Mouse (Mus musculus) limb, embryonic 14.5 days (tissue): ENCODE measurements at regions not wholly inside any gene's neighbourhood (a gene's known extent, or its start where the extent isn't known, plus 50 kb on each side); places are given as distances from the start of the nearest gene placed in this dataset.

ENCODE experiments used
- ATAC-seq: fragments of 200-750 bp; cut with Nextera tagmentation; 2 replicates; pipeline ENCODE4 v1.8.0; 2017; ENCODE audit warnings: low read depth, moderate number of reproducible peaks, moderate TSS enrichment; ENCODE audit not compliant: low FRiP score
- DNase-seq: peaks from one replicate; pipeline ENCODE4 v3.0.0-alpha.2; 2015; ENCODE audit warnings: low spot score
- H3K27ac ChIP-seq: fragments of 300-500 bp; sonication (generic); replicated peaks from 2 replicates; pipeline ENCODE4 v1.5.1; 2014; ENCODE audit warnings: low read depth, mild to moderate bottlenecking, low read length, moderate library complexity, mixed read lengths
- H3K27me3 ChIP-seq: fragments of 300-500 bp; sonication (generic); 2 replicates; pipeline ENCODE4 v1.6.1; 2014; ENCODE audit warnings: low read length, mixed read lengths; ENCODE audit not compliant: control insufficient read depth, insufficient read depth
- H3K36me3 ChIP-seq: fragments of 300-500 bp; sonication (generic); 2 replicates; pipeline ENCODE4 v1.6.1; 2014; ENCODE audit warnings: mild to moderate bottlenecking, low read length, moderate library complexity, mixed read lengths; ENCODE audit not compliant: control insufficient read depth, insufficient read depth
- H3K4me1 ChIP-seq: fragments of 300-500 bp; sonication (generic); 2 replicates; pipeline ENCODE4 v1.6.1; 2014; ENCODE audit warnings: antibody characterized with exemption, low read length, mixed read lengths; ENCODE audit not compliant: control insufficient read depth, insufficient read depth
- H3K4me2 ChIP-seq: fragments of 300-500 bp; sonication (generic); replicated peaks from 2 replicates; pipeline ENCODE4 v1.6.1; 2014; ENCODE audit warnings: low read depth, mild to moderate bottlenecking, low read length, moderate library complexity; ENCODE audit not compliant: severe bottlenecking
- H3K4me3 ChIP-seq: fragments of 300-500 bp; sonication (generic); replicated peaks from 2 replicates; pipeline ENCODE4 v1.5.1; 2014; ENCODE audit warnings: low read length
- H3K9ac ChIP-seq: fragments of 300-500 bp; sonication (generic); 2 replicates; pipeline ENCODE4 v1.6.1; 2014; ENCODE audit warnings: mild to moderate bottlenecking, low read depth, low read length, moderate library complexity; ENCODE audit not compliant: severe bottlenecking
- H3K9me3 ChIP-seq: fragments of 300-500 bp; sonication (generic); 2 replicates; pipeline ENCODE4 v1.6.1; 2016; ENCODE audit warnings: low read length; ENCODE audit not compliant: control insufficient read depth
- POLR2A ChIP-seq: fragments of 200-500 bp; IDR thresholded peaks from 2 replicates; pipeline ENCODE4 v1.8.0; 2012; ENCODE audit warnings: inconsistent platforms, mild to moderate bottlenecking, moderate library complexity, borderline replicate concordance; ENCODE audit not compliant: insufficient read depth, insufficient read length; ENCODE audit errors: extremely low read depth
- WGBS: fragments of 180-500 bp; shearing (Covaris S2); extraction: QIAGEN DNeasy Blood & Tissue Kit; methylation state at CpG from one replicate; pipeline ENCODE4 v1.1.7; 2014; 5-methylcytosine and 5-hydroxymethylcytosine counted together

GRCm38 (mm10) chr13:57003565-57004132, 107.9 kb upstream of the Trpc7 start:
- Histone ChIP-seq H3K9ac (no peak overlapping the region), H3K4me3 (no peak overlapping the region), H3K9me3 (no peaks in the 10 kb centered on the region), H3K27ac (no peak overlapping the region), H3K36me3 (no peaks in the 10 kb centered on the region), H3K4me2 (no peak overlapping the region), H3K4me1 (no peaks in the 10 kb centered on the region), H3K27me3 (no peaks in the 10 kb centered on the region)
- TF ChIP-seq POLR2A, result no peak
- 23% methylated on average over 8 of the region's 8 CpGs for WGBS
- ATAC-seq (no peak), DNase-seq (no peak)

- ATAC-seq (no peak), DNase-seq (no peak)
- Histone ChIP-seq H3K4me1 (no peaks in the 10 kb centered on the region), H3K9ac (no peak overlapping the region), H3K4me2 (no peak overlapping the region), H3K4me3 (no peak overlapping the region), H3K36me3 (no peaks in the 10 kb centered on the region), H3K27me3 (no peaks in the 10 kb centered on the region), H3K27ac (no peak overlapping the region), H3K9me3 (peaks cover 5% of the 10 kb centered on the region; the same call in 1 of the 2 replicates)
- TF ChIP-seq POLR2A, result no peak
Measured at GRCm38 (mm10) chr13:56992022-56992421, 96.2 kb upstream of the Trpc7 start.

GRCm38 (mm10) chr13:56974063-56974462, 78.3 kb upstream of the Trpc7 start:
- no peak overlapping the region for H3K9ac ChIP-seq
- H3K36me3 ChIP-seq, result no peaks in the 10 kb centered on the region
- whole genome bisulfite sequencing, result 82% methylated on average over 3 of the region's 3 CpGs
- H3K27ac ChIP-seq, result no peak overlapping the region
- no peaks in the 10 kb centered on the region for H3K27me3 ChIP-seq
- no peak overlapping the region for H3K4me3 ChIP-seq
- no peaks in the 10 kb centered on the region for H3K9me3 ChIP-seq
- no peak for TF ChIP-seq POLR2A
- no peak overlapping the region for H3K4me2 ChIP-seq
- no peak for DNase-seq
- H3K4me1 ChIP-seq, result no peaks in the 10 kb centered on the region
- ATAC-seq, result no peak

GRCm38 (mm10) chr13:56955358-56955757, 59.6 kb upstream of the Trpc7 start:
- H3K9me3 ChIP-seq, result no peaks in the 10 kb centered on the region
- no peak overlapping the region for H3K4me2 ChIP-seq
- ATAC-seq (no peak), DNase-seq (no peak)
- no peaks in the 10 kb centered on the region for H3K4me1 ChIP-seq
- H3K27ac ChIP-seq, result no peak overlapping the region
- H3K4me3 ChIP-seq, result no peak overlapping the region
- H3K36me3 ChIP-seq, result no peaks in the 10 kb centered on the region
- H3K9ac ChIP-seq, result no peak overlapping the region
- no peak for TF ChIP-seq POLR2A
- no peaks in the 10 kb centered on the region for H3K27me3 ChIP-seq
- WGBS, result 52% methylated on average over 5 of the region's 5 CpGs

GRCm38 (mm10) chr13:56948086-56948485, 52.3 kb upstream of the Trpc7 start:
- Histone ChIP-seq H3K9ac (no peak overlapping the region), H3K27me3 (no peaks in the 10 kb centered on the region), H3K36me3 (no peaks in the 10 kb centered on the region), H3K9me3 (no peaks in the 10 kb centered on the region), H3K27ac (no peak overlapping the region), H3K4me2 (no peak overlapping the region), H3K4me3 (no peak overlapping the region), H3K4me1 (no peaks in the 10 kb centered on the region)
- DNase-seq (no peak), ATAC-seq (no peak)
- TF ChIP-seq POLR2A, result no peak
- 81% methylated on average over 6 of the region's 6 CpGs for WGBS

GRCm38 (mm10) chr13:56947266-56947665, 51.5 kb upstream of the Trpc7 start:
- ATAC-seq, result no peak
- H3K4me3 ChIP-seq, result no peak overlapping the region
- whole genome bisulfite sequencing, result 64% methylated on average over 7 of the region's 7 CpGs
- TF ChIP-seq POLR2A, result no peak
- H3K4me2 ChIP-seq, result no peak overlapping the region
- H3K36me3 ChIP-seq, result no peaks in the 10 kb centered on the region
- no peak for DNase-seq
- no peak overlapping the region for H3K27ac ChIP-seq
- no peaks in the 10 kb centered on the region for H3K9me3 ChIP-seq
- no peaks in the 10 kb centered on the region for H3K27me3 ChIP-seq
- H3K4me1 ChIP-seq, result no peaks in the 10 kb centered on the region
- H3K9ac ChIP-seq, result no peak overlapping the region
